Comparison of ENCODE assay signal across 15 mouse cellular contexts in genomic region chr7:45073171-45073707, GRCm38 (mm10).
"Had no signal": no experiment of that assay in that cellular context is flagged by ENCODE, and none has a peak within 500 bp of the region (broad histone marks: within the 10 kb centered on the region; RNA-seq: fewer than 3 reads in every experiment).

No protein-coding gene starts in this region.

- H3K27me3 ChIP-seq: limb, embryonic 12.5 days; midbrain, embryonic 12.5 days; neural tube, embryonic 13.5 days had no signal

- DNase-seq: kidney, postnatal 10 days; kidney, postnatal 4 days; lung, adult 2 months; lung, postnatal 36 days; retina, postnatal 1 day; right cerebral cortex, postnatal 4 days; spleen, adult 18-20 months; thymus, adult 18-20 months; thymus, postnatal 14 days had no signal

- H3K9ac ChIP-seq: limb, embryonic 12.5 days; liver, embryonic 14.5 days; midbrain, embryonic 12.5 days; neural tube, embryonic 13.5 days had no signal

- H3K9me3 ChIP-seq: limb, embryonic 12.5 days; midbrain, embryonic 12.5 days; neural tube, embryonic 13.5 days had no signal

- H3K27ac ChIP-seq: layer of hippocampus, adult 2 months; limb, embryonic 12.5 days; liver, embryonic 14.5 days; midbrain, embryonic 12.5 days; neural tube, embryonic 13.5 days had no signal

- ATAC-seq: lung, postnatal 0 days had no signal

- H3K4me2 ChIP-seq: limb, embryonic 12.5 days; midbrain, embryonic 12.5 days; neural tube, embryonic 13.5 days had no signal

- H3K4me1 ChIP-seq: limb, embryonic 12.5 days; midbrain, embryonic 12.5 days; neural tube, embryonic 13.5 days had no signal

- H3K4me3 ChIP-seq: layer of hippocampus, adult 2 months; limb, embryonic 12.5 days; midbrain, embryonic 12.5 days; neural tube, embryonic 13.5 days had no signal
